Mouse (Mus musculus): ENCODE data around the gene Osm. TPM values are rescaled to one million over a fixed set of nuclear protein-coding genes. Genes with fewer than 3 reads are reported as not detected.

Gene Osm
- 0.09 and 0.27 TPM in 2 replicates for polyA plus RNA-seq (2021; fragmentation: Nextera tagmentation)
- long read RNA-seq, experiment 1, result 0 reads
- long read RNA-seq, experiment 2, result 0 reads

DNA sequence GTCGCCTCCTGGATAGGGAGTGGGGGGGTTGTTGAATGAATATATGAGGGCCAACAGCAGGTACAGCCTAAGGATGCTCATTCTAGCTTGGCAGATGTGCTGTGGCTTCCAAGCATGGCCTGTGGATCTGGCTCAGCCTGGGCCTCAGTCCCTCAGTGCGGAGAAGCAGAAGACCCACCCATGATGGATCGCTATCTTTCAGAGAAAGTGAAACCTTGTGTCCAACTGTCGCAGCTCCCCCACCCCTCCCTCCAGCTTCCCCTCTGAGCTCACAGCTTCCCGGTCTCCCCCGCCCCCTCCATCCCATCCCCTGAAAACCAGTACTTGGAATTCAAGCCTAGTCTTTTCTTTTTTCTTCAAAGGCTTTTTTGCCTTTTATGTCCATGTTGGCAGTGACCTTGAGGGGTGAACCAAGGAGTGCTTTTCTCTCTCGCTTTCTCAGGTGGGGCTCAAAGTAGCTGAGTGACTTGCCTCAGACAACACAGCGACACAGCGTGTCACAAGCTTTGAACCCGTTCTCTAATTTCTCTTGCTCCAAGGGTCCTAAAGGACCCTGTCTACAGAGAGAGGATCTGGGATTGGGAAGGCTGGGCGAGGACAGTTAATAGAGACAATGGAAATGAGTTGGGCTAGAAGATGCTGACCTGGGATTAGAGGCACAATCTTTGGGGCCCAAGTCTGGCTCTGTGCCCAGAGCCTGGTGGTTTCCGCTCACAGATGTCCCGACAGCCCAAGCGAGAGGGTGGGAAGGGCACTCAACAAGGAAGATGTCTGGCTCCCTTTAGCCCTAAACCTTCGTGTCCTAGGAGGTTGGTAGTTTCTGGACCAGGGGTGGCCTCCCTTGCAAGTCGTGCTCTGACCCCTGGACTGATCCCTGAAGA is at the start of gene Osm:
TSS of gene Osm (plus strand) at position 756 of the 881 bp plus-strand sequence.

DNA sequence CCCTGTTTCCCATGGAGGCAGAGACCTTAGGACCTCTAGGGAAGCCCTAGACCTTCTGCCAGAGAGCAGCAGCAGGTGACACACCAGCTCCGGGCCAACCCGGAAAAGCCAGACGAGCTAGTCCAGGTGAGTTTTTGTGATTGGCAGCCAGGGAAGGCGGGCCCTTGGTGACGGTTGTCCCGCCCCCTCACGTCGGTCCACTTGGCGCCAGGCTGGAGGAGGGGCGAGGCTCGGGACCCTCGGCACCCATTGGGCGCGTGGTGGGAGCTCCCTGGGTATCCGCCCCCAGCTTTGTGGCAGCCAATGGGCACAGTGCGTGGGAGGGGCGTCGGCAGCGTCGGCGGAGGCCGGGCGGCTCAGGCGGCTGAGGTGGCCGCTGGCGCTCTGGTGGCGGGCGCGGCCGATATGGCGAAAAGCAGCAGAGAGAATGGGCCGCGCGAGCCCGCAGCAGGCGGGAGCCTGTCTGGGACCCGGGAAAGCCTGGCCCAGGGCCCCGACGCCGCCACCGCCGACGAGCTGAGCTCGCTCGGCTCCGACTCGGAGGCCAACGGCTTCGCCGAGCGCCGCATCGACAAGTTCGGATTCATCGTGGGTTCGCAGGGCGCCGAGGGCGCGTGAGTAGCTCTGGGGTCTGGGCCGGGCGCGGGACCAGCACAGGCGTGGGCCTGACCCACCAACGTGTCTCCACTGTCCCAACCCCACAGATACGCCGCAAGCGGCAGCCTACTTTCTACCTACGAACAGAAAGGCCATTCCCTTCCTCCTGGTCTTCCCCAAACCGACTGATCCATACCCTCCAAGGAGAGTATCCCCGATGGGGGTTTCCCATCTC is 49.5 kb upstream of the Osm start, which contains the start of gene Tbc1d10a:
TSS of gene Tbc1d10a (plus strand) at position 304 of the 832 bp plus-strand sequence.

DNA sequence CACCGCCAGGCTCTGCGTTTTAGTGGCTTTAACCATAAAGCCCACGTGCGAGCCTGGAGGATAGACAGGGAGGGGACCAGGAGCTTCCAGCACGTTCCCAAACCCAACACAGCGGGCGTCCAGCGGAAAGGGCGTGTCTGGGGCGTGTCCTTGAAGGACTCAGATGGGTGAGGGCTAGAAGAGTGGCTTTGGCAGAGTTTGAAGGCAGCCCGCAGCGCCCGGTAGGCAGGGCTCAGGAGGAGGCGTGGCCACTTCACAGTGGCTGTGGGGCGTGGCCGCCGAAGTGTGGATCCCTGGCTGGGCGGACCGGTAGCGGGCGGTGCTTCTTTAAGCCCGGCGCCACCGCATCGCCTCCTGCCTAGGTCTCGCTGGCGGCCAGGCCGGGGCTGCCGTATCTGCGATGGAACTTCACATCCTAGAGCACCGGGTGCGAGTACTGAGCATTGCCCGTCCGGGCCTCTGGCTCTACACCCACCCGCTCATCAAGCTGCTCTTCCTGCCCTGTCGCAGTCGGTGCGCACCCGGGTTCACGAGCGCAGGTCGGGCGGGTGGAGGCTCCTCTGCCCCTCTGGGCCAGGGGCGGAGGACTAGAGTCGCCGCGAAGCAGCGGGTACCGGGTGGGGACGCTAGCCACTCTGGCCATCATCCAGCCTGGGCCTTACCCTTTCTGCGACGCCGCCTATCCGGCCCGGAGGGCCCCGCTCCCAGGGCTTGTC is 18.1 kb upstream of the Osm start, which contains the start of gene Castor1:
TSS of gene Castor1 (plus strand) at position 312 of the 716 bp plus-strand sequence.

DNA sequence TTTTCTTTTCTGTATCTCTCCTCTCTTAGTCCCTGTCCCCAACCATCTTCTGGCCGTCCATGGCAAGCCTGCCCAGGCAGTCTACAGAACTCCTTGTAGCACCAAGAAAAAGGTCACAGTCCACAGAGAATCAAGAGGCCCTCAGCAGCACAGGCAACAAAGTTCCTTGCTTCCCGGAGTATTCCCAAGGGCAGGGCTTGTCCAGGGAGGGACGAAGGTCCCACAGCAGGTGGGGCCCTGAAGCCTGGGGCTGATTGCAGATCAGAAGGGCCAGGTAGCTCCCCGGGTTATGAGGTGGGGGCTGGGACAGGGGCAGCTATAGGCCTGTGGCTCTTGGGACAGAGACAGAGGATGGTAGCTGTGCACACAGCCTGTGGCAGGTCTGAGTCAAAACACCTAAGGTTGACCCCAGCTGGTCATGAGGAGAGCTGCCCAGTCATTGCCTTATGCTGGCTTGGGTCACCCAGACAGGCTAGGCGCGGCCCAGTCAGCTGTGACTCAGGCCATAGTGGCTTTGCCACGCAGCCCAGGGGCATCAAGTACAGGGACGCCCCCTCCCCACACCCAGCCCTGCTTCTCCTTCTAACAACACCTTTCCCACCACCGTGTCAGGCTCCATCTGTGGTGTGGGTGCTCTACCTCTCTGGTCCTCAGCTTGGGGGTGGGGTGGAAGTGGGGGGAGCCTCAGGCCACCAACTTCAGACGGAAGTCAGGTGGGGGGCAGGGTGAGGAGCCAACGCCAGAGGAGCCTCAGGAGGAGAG is 20.8 kb downstream of the Osm start, which contains the start of gene Lif:
TSS of gene Lif (plus strand) at position 712 of the 762 bp plus-strand sequence.

Other genes starting within 250 kb of the Osm start
- gene Sec14l4, start 205.0 kb upstream of the Osm start, polyA plus RNA-seq (2021; fragmentation: Nextera tagmentation), result 0.27 and 0.38 TPM in 2 replicates
- gene Sec14l3, start 171.6 kb upstream of the Osm start, polyA plus RNA-seq (2021; fragmentation: Nextera tagmentation), result 0.45 and 1.1 TPM in 2 replicates
- 119 and 156 TPM in 2 replicates for gene Mtfp1, start 141.0 kb upstream of the Osm start, polyA plus RNA-seq (2021; fragmentation: Nextera tagmentation)
- 3.3 and 3.9 TPM in 2 replicates for gene Sec14l2, start 113.0 kb upstream of the Osm start, polyA plus RNA-seq (2021; fragmentation: Nextera tagmentation)
- 6.3 and 29.1 TPM in 2 replicates for gene Rnf215, start 101.2 kb upstream of the Osm start, polyA plus RNA-seq (2021; fragmentation: Nextera tagmentation)
- gene Ccdc157, start 76.1 kb upstream of the Osm start, polyA plus RNA-seq (2021; fragmentation: Nextera tagmentation), result 4.5 and 5.5 TPM in 2 replicates
- gene Sf3a1, start 76.1 kb upstream of the Osm start, polyA plus RNA-seq (2021; fragmentation: Nextera tagmentation), result 21.0 and 36.4 TPM in 2 replicates
- 30.2 and 56.9 TPM in 2 replicates for gene Tbc1d10a, start 49.6 kb upstream of the Osm start, polyA plus RNA-seq (2021; fragmentation: Nextera tagmentation)
- gene Castor1, start 18.2 kb upstream of the Osm start, polyA plus RNA-seq (2021; fragmentation: Nextera tagmentation), result 5.6 and 6.3 TPM in 2 replicates
- gene Lif, start 21.1 kb downstream of the Osm start, polyA plus RNA-seq (2021; fragmentation: Nextera tagmentation), result 0.58 and 0.78 TPM in 2 replicates
- 0.08 TPM in 1 of 2 replicates, not detected in the other for gene Hormad2, start 204.7 kb downstream of the Osm start, polyA plus RNA-seq (2021; fragmentation: Nextera tagmentation)

All from left cerebral cortex, adult 6 months (tissue).